Mouse (Mus musculus) yolk sac, embryonic 10.5 days (tissue): ENCODE measurements around the gene Rasl10b.
A peak's percentile ranks its signal among the peaks of the same experiment; 100 is the strongest.

ENCODE experiments used
- DNase-seq: peaks from one replicate; pipeline ENCODE4 v3.0.0-alpha.2; 2017; ENCODE audit warnings: low spot score

Rasl10b gene

GRCm38 (mm10) chr11:83432533-83432932, 23.6 kb downstream of the Rasl10b start:
- DNase-seq, result no peak

DNA sequence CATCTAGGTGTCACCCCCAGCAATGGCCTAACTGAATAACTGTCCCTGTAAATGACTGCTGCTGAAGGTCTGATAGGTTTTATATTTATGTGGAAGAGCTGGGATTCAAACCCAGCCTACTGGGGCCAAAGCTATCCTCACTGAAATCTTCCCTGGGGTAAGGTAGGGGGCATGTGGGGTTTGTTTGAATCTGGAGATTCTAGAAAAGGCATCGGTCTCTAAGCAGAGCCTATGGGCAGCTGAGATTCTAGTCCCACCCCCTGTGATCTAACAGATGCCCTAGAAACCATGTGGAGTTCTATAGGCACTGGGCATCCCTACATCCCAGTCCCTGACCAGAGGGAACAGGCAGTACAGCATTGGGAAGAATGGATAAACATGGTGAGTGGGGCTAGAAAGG, 28.4 kb downstream of the Rasl10b start, which contains the start of gene 1700020L24Rik:
1700020L24Rik (plus strand) TSS at position 301 of the 400 bp plus-strand sequence.
- no peak for DNase-seq

DNA sequence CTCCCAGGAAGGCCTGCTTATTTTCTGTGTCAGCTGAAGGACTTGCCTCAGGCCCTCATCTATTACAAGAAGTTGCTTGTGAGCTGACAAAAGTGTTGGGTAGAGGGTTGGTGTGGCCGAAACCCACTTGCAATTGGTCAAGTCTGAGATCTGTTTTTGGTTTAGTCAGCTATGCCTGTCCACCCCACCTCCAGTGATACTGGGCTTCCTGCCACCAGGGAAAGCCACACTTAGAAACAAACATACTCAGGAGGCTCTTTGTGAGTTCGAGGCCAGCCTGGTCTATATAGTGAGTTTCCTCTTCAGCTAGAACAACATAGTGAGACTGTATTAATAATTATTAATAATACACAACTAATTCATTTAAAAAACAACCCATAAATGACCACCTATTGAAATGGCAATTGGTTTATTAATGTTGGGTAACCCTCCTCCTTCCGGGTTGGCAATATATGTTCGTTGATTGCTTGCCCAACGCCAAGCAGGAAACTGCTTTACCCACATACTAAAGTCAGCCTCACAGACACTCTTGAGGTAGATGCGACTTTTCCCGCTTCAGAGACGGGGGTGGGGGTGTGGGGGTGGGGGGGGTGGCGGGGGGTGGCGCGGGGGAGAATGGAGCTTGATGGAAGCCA, 30.6 kb downstream of the Rasl10b start:
- no peak for DNase-seq

DNA sequence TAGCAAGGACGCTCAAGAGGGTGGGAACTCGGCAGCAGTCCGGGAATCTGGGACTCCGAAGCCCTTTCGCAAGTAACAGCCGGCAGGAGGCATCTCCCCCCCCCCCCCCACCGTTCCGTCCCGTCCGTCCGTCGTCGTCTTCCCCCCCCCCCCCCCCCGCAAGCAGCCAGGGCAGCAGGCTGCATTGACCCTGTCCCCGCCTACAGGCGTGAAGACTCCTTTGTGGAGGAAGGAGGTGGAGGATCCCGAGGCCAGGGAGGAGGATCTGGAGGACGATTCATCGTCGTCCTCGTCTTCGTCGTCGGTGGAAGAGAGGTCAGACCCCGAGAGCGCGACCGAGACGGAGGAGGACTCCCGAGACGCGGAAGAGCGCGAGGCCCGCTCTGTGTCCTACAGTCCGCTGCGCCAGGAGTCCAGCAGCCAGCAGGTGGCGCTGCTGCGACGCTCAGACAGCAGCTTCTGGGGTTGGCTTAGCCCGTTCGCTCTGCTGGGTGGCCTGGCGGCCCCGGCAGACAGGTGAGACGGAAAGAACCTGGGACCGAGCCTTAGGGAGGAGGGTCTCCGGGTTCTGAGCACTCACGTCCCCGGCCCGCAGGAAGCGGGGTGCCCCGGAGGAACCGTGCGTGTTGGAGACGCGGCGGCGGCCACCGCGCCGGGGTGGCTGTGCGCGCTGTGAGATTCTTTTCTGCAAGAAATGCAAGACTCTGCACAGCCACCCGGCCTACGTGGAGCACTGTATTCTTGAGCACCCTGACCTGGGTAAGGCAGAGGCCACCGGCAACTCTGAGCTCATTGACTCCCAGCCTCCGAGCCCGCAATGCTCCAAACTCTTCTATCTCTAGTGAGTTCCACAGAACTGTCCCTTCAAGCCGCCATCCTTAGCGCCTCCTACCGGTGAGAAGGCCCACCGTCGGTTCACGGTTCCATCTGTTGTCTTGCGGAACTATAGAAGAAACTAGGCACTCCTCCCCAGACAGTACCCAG, 31.4 kb downstream of the Rasl10b start:
- DNase-seq, result peak; percentile 81

DNA sequence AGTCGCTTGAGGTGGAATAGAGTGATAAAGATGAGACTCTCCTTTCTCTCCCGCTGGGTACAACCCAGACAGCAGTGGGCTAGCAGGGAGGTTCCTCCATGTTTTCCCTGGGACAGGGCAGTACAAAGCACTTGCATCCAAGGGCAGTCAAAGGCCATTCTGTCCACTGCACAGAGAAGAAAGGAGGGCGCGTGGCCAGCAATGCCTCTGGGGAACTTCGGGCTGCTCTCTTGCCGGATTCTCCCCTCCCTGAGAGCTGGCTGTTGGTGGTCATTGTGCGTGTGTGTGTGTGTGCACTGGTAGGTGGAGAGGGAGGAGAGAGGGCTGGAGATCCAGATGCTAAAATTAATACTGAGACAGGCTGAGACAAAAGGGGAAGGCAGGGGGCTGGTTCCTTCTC, 32.3 kb downstream of the Rasl10b start:
- no peak for DNase-seq

- no peak for DNase-seq
Observed at GRCm38 (mm10) chr11:83442596-83443267, 33.8 kb downstream of the Rasl10b start.

GRCm38 (mm10) chr11:83443824-83444223, 34.9 kb downstream of the Rasl10b start:
- DNase-seq, result no peak

DNA sequence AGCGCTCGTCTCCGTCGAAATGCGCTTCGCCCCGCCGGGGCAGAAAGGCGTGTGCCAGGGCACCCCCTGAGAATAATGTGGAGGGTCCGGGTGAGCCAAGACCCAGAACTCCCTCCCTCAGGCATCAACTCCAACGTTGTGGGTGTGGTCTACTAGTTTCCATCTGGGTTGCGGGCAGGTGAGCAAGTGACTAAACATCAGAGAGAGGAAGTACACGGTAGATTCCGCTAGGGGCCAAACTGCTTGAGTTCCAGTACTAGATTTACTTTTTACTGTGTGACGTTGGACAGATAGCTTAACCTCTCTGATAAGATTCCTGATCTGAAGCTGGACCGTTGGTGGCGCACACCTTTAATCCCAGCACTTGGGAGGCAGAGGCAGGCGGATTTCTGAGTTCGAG, 36.1 kb downstream of the Rasl10b start:
- DNase-seq, result no peak

DNA sequence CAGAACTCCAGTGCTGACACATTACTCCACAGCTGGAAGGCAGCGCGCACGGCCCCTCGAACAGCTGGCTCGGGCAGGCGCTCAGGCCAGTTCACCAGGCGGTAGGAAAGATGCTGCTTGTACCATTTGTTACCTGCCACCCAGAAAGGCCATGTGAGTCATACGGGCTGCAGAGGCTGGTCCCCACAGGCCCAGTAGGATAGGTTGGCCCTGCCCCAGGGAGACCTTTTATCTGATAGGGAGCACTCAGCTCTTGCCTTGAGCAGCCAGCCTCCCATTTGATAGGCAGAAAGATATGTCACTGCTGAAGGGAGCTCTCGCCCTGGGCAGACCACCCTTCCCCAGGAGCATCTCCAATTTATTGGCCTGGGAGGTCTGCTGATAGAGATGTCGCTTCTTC, 38.7 kb downstream of the Rasl10b start:
- DNase-seq, result no peak

DNA sequence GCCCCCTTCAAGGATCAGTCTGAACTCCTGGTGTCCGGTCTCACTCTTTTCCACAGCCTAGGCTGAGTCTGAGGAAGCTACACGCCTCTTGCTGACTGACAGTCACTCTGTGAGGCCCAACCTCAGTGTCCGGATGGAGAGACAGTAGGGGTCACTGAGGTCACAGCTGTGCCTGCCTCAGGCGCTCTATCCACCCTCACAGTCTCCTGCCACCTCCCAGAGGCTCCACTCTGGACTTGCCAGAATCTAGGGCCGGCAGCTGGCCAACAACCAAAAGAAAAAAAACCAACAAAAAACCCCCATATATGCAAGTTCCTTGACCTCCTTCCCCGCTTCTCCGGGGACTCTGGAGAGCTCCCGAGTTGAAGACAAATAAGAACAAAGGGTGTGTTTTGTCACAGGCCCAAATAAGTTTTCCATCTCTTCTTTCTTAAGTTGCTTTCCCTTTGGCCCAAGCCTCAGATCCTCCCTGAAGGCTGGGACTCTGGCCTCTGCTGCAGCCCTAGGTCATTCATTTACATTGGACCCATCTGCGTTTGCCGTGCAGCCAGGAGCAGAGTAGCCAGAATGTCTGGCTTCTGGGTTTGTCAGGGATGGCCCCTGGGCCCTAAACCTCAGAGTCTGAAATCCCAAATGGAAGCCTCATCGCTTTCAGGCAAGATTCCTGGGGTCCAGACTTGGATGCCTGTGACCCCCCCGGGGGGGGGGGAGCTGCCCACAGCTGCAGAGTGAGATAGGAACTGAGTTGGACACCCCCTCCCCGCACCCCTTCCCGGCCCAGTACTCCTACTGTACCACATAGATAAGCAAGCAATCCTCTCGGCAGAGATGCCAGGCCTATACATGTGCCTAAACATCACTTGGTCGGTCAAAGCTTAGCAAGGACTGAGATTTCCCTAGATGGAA, 39.3 kb downstream of the Rasl10b start:
- no peak for DNase-seq

GRCm38 (mm10) chr11:83448927-83449236, 39.9 kb downstream of the Rasl10b start:
- DNase-seq, result no peak

GRCm38 (mm10) chr11:83449298-83449697, 40.4 kb downstream of the Rasl10b start:
- DNase-seq, result peak; percentile 40

DNA sequence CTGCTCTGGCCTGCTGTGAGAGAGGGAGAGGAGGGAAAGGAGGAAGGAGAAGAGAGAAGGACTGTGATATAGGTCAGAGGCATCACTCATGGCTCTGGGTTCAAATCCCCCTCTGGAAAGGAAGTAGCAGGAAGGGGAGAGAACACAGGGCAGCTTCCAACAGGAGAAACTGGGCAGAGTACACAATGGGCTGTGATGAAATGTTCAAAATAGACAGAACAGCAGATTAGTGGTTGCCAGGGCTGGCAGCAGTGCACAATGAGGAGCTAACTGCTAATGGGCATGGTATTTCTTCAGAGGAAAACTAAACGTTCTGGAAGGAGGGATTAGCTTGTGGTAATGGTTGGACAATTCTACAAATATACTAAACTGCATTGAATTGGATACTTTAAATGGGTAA, 41.6 kb downstream of the Rasl10b start:
- DNase-seq, result no peak

DNA sequence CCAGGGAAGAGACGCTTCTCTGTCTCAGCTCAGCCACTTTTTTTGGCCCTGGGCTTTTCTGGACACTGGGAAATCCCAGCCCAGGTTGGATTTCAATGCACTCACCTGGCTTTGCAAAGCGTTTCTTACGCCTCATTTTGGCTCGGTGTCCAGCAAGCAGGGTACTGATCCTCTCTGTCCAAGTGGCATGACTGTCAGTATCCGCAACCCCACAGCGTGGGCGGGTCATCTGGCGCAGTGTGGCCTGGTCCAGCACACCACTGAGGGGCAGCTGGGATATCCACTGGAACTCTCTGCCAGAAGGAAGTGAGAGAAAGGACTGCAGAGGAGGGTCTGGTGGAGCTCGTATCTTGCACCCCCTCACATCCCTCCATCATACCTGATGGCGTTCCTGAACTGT, 42.3 kb downstream of the Rasl10b start:
- DNase-seq, result no peak

- no peak for DNase-seq
Observed at GRCm38 (mm10) chr11:83454548-83454947, 45.6 kb downstream of the Rasl10b start.

GRCm38 (mm10) chr11:83455608-83456007, 46.7 kb downstream of the Rasl10b start:
- no peak for DNase-seq

DNA sequence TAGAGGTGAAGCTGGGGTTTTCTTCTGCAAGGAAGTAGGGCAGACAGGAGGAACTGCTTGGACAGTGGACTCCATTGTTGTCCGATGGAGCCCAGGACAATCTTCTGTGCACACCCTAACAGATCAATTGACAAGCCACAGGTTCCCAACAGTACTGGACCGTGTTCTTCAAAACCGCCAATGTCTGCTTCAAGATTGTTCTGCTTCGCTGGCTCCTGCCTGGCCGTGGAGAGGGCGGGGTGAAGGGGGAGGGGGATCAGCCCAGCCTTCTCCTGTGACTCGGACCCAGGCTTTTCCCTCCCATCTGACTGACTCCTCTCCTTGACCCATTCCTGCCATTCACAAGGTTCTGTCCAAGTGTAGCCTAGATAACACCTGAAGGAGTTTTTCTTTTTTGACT, 48.3 kb downstream of the Rasl10b start:
- no peak for DNase-seq

GRCm38 (mm10) chr11:83457912-83458601, 49.1 kb downstream of the Rasl10b start:
- no peak for DNase-seq

- DNase-seq, result no peak
Observed at GRCm38 (mm10) chr11:83461462-83462027, 52.6 kb downstream of the Rasl10b start.

DNA sequence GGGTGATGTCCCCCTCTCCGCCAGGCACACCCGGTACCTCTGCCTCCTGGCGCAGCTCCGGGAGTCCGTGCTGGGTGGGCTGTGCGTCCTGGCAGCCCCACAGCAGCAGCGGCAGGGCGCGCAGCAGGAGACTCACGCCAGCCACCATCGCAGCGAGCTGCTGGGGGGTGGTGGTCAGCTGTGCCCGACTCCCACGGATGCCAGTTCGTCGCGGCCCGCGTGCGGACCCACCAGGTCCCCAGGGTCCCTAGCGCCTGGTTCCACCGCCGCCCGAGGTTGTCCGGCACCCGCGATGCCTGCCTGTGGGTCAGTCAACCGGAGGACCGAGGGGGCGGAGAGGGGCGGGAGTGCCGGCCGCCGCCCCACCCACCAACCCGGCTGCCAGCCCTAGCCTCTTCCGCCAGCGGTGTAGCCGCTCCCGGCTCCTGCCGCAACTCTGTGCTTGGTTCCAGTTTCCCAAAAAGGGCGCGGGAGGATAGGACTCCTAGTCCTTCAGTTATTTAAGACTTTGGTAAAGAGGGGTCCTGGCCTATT, 53.8 kb downstream of the Rasl10b start, which contains the start of gene Mmp28:
Mmp28 (minus strand) TSS at position 361 of the 534 bp plus-strand sequence.
- DNase-seq, result no peak
